Mouse (Mus musculus): ENCODE measurements around the gene Cep83.
"Not testable (repeated sequence)": the region's sequence is repeated elsewhere in the genome, so short reads cannot be mapped to it uniquely, and the experiment has no call there.

Gene Cep83

GRCm38 (mm10) chr10:94688420-94689175 lies at the start of gene Cep83:
Gene Cep83 (plus strand): TSS chr10:94688654.
- DNase-seq (ENCODE audit: low spot score in 2 of 2) = peak; percentile 95 to 98

GRCm38 (mm10) chr10:94639281-94639680 lies 49.2 kb upstream of the Cep83 start:
- DNase-seq (ENCODE audit: low spot score in 2 of 2) = no peak

GRCm38 (mm10) chr10:94640067-94640466 lies 48.4 kb upstream of the Cep83 start:
- no peak for DNase-seq (ENCODE audit: low spot score in 2 of 2)

DNA sequence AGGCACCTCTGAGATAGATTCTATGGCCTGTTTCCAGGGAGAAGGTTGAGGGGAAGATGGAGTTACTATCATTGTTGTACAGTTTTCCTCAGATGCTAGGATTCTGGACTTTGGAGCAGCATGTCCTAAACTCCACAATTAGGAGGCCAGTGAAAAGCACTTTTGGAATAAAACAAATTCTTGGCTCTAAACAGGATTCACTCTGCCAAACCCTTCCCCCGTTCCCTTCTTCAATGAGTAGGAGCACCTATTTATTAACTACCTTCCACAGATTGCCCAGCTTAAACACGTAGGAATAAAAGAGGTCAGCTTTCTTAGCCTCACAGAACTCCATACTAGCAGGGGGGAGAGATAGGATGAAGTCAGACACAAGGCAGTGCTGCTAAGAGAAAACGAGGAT lies 24.4 kb upstream of the Cep83 start:
- no peak for DNase-seq (ENCODE audit: low spot score in 2 of 2)

GRCm38 (mm10) chr10:94664455-94664854 lies 24.0 kb upstream of the Cep83 start:
- DNase-seq (ENCODE audit: low spot score in 2 of 2) = no peak

DNA sequence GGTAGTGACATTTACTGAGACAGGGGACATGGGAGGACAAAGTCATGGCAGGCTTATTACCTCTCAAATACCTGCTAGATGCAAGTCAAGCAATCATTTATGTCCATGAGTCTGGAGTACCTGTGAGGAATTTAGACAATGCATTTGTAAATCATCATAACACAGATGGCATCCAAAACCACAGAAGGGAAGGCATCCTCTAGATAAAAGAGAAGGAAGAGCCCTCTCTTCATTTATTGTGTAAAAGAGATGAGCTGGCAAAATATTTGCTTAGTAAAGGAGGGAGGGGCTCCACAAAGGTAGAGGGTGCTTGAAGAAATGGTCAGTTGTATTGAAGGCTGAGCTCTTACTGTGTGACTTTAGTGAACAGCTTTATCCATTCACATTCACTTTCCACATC lies 20.3 kb upstream of the Cep83 start:
- DNase-seq (ENCODE audit: low spot score in 2 of 2) = no peak

DNA sequence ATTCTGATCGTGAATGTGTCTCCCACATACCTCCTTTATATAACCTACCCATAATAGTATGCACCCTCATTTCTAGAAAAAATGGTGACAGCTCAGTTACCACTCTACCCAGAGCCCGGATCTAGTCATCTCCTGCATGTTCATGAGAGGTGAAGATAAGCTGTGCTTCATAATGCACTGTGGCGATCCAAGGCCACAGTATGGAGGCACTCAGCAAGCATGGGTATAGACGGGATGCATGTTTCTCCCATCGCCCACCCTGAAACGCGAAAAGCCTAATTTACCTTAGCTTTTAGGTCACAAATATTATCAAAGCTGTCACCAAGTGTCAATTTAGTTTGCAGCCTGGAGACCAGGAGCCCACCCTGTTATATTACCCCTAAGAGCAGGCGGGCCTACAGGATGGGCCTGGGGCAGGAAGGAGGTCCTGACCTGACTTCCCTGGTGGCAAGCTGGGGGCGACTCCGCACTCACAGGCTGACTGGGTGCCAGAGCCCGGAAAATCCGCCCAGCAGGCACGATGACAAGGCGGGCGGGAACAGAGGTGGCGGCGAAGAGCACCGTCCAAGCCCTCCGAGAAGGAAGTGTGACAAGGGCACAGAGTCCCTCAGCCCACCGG lies 544 bp upstream of the Cep83 start:
- peak in 1 of 2 experiments; percentile 88 for DNase-seq (ENCODE audit: low spot score in 2 of 2)

DNA sequence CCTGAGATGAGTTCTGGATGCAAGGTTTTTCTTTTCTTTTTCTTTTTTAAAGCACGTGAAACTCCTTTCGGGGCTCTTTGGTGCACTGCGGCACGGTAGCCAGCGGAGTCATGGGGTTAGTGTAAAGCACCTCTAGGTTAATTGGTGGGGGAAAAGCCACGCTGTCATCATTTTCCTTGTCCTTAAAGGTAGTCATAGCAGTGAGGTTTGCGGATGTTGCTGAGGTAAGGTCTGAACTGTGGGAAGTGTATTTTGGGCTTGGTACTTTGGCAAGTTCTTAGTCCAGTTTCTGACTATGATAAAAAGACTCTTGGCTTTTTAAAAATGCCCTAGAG lies 689 bp downstream of the Cep83 start:
- no peak for DNase-seq (ENCODE audit: low spot score in 2 of 2)

DNA sequence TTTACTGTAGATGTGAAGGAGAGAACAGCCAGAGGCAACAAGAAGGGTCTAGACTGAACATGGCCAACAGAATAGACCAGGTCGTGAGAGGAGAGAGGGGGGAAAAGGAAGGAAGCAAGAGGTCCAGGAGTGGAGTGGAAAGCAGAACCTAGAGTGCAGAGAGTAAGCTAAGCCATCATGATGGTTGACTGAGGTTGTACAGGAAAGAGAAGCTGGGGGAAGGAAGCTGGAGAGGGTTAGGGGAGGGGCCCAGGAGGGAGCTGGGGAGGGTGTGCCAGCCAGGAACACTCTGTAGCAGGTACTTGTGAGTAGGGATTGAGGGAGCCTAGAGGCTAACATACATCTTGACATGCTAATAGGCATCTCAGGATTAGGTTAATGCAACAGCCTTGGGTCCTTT lies 1.9 kb downstream of the Cep83 start:
- no peak for DNase-seq (ENCODE audit: low spot score in 2 of 2)

GRCm38 (mm10) chr10:94692163-94692562 lies 3.7 kb downstream of the Cep83 start:
- no peak for DNase-seq (ENCODE audit: low spot score in 2 of 2)

DNA sequence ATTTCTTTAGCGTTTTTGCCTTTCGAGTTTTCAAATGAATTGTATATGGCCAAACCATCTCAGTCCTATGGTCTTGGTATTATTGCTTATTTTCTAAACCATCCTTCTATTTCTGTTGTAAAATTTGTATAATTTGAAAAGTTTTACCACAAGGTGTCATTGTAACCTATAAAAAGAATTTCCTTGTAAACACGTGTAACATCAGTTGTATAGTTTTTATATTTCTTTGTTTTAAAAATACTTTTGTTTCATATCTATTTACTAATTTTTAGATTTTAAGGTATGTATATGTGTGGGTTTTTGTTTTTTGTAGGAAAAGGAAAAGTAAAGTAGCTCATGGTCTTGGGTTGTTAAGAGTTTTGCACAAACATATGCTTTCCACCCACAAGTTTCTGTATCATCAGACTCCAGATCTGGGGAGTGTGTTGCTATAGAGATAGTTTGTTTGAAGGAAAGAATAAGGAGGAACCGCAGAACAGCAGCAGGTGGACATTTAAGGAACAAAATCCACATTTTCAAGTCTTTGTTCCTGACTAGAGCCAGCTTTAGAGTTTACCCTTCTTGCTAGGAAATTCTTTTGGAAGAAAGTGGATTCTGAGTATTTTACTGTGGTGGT lies 17.3 kb downstream of the Cep83 start:
- DNase-seq (ENCODE audit: low spot score in 2 of 2) = no peak

DNA sequence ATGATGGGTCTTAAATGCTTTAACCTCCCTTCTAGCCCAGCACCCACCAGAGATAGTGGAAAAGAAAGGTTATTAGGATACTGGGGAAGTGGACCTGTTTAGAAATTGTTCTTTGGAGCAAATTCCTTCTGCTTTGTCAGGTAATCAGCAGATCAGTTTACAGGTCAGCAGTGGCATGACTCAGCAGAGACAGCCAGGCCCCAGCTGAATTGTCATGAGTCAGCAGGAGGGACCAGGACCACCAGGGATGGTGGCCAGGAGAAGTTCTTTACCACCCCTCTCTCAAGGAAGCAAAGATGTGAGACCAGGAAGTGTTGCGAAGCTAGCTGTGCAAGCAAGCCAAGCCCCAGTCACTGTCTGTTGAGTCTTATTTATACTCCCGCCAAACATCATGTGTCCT lies 18.2 kb downstream of the Cep83 start:
- DNase-seq (ENCODE audit: low spot score in 2 of 2) = no peak

- no peak for DNase-seq (ENCODE audit: low spot score in 2 of 2)
Measured at GRCm38 (mm10) chr10:94709622-94710319, 21.3 kb downstream of the Cep83 start.

- DNase-seq (ENCODE audit: low spot score in 2 of 2) = no peak
Measured at GRCm38 (mm10) chr10:94710320-94710695, 21.9 kb downstream of the Cep83 start.

DNA sequence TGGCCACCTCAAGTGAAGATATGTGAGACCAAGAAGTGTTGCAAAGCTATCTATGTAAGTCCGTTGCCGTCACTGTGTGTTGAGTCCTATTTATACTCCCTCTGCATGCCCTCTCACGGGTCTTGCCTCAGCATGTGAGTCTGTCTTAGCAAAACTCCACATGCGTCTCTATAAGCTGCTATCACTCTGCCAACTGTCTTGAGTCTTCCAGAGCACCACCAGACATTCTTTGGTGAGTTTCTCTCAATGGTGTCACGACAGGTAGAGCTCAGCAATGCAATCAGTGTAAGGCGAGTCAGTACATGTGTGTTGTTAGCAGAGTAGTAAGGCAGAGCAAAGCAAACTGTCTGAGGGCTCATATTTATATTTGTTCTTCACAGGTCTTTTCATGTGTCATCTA lies 31.8 kb downstream of the Cep83 start:
- DNase-seq (ENCODE audit: low spot score in 2 of 2) = no peak

- DNase-seq (ENCODE audit: low spot score in 2 of 2) = not testable (repeated sequence)
Measured at GRCm38 (mm10) chr10:94728053-94728452, 39.6 kb downstream of the Cep83 start.

DNA sequence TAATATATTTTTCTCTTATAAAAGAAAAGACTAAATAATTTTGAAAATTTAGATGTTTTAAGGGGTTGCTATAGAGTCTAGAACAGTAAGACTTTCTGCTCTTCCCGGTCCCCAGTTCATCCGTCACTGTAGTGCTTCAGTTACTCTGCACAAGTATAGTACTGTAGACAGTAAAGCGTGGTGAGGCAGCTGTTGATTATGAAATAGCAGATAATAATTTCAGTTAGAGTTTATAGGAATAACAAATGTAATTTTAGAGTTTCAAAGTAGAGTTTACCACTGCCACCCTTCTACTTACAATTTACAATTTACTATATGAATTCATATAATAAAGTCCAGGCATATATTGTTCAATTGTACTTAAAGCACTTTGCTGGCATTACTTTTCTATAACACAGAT lies 42.0 kb downstream of the Cep83 start:
- DNase-seq (ENCODE audit: low spot score in 2 of 2) = no peak

- DNase-seq (ENCODE audit: low spot score in 2 of 2) = no peak
Measured at GRCm38 (mm10) chr10:94734829-94735228, 46.4 kb downstream of the Cep83 start.

GRCm38 (mm10) chr10:94740221-94740620 lies 51.8 kb downstream of the Cep83 start:
- DNase-seq (ENCODE audit: low spot score in 2 of 2) = no peak

- no peak for DNase-seq (ENCODE audit: low spot score in 2 of 2)
Measured at GRCm38 (mm10) chr10:94741459-94741858, 53.0 kb downstream of the Cep83 start.

GRCm38 (mm10) chr10:94747011-94747410 lies 58.6 kb downstream of the Cep83 start:
- DNase-seq (ENCODE audit: low spot score in 2 of 2) = no peak

- DNase-seq (ENCODE audit: low spot score in 2 of 2) = no peak
Measured at GRCm38 (mm10) chr10:94771496-94771895, 83.0 kb downstream of the Cep83 start.

DNA sequence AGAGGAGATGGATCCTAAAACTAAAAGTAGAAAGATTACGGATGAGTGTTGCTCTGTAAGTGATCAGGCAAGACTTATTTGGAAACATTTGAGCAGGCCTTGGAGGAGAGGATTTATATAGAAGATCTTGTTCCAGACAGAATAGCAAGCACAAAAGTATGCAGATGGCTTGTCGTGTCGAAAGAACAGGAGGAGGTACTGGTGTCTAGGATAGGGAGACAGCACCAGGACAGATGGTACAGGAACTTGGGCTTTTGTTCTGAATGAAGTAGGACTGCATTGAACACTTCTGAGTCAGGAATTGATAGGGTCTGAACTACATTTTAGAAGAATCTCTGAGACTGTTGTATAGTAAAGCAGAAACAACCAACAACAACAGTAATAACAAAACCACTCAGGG lies 89.1 kb downstream of the Cep83 start:
- DNase-seq (ENCODE audit: low spot score in 2 of 2) = no peak

Data from spleen, postnatal 4 days (tissue).